Mouse (Mus musculus) liver, adult 2 months (tissue): ENCODE measurements around the gene Ehhadh.

Source experiments
- CTCF ChIP-seq: fragments of 200-500 bp; IDR thresholded peaks from 2 replicates; pipeline ENCODE4 v1.5.1; 2011; ENCODE audit warnings: low read depth, low read length, control low read depth
- POLR2A ChIP-seq: fragments of 200-500 bp; IDR thresholded peaks from 2 replicates; pipeline ENCODE4 v1.6.1; 2011; ENCODE audit warnings: low read length, control low read depth; ENCODE audit not compliant: insufficient read depth; ENCODE audit errors: extremely low read depth

GRCm38 (mm10) chr16:21768255-21768654, 19.4 kb downstream of the Ehhadh start:
- TF ChIP-seq CTCF (no peak), POLR2A (no peak)
